Mouse (Mus musculus) small intestine, adult 2 months (tissue): ENCODE results near the gene Ap2a2. TPM values are rescaled to one million over a fixed set of nuclear protein-coding genes. Genes with fewer than 3 reads are reported as not detected.
"Not testable (repeated sequence)": the region's sequence is repeated elsewhere in the genome, so short reads cannot be mapped to it uniquely, and the experiment has no call there.

Experiments used
- H3K27ac ChIP-seq: fragments of 200-500 bp; 2 replicates; pipeline ENCODE4 v1.5.1; 2012; ENCODE audit warnings: low read depth, low read length, control low read depth, inconsistent platforms; ENCODE audit not compliant: insufficient read depth
- H3K27me3 ChIP-seq: fragments of 200-500 bp; 2 replicates; pipeline ENCODE4 v1.6.1; 2012; ENCODE audit warnings: mild to moderate bottlenecking, moderate library complexity, low read length, inconsistent platforms; ENCODE audit not compliant: control insufficient read depth, insufficient read depth
- H3K36me3 ChIP-seq: fragments of 200-500 bp; 2 replicates; pipeline ENCODE4 v1.6.1; 2012; ENCODE audit warnings: mild to moderate bottlenecking, low read length, control low read depth, inconsistent platforms; ENCODE audit not compliant: control insufficient read depth, insufficient read depth
- H3K4me1 ChIP-seq: fragments of 200-500 bp; 2 replicates; pipeline ENCODE4 v1.6.1; 2012; ENCODE audit warnings: low read length, inconsistent platforms, mixed read lengths; ENCODE audit not compliant: control insufficient read depth, insufficient read depth, insufficient read length
- H3K4me3 ChIP-seq: fragments of 200-500 bp; 2 replicates; pipeline ENCODE4 v1.5.1; 2012; ENCODE audit warnings: low read depth, mild to moderate bottlenecking, control low read depth, inconsistent platforms, low read length, moderate library complexity
- CTCF ChIP-seq: fragments of 200-500 bp; IDR thresholded peaks from 2 replicates; pipeline ENCODE4 v1.5.1; 2012; ENCODE audit warnings: low read depth, mild to moderate bottlenecking, control low read depth, inconsistent platforms, low read length, moderate library complexity, mixed read lengths; ENCODE audit not compliant: insufficient replicate concordance, insufficient read length; ENCODE audit errors: extremely low read depth
- POLR2A ChIP-seq: fragments of 200-500 bp; IDR thresholded peaks from 2 replicates; pipeline ENCODE4 v1.6.1; 2012; ENCODE audit warnings: low read depth, mild to moderate bottlenecking, control low read depth, inconsistent platforms, low read length, moderate library complexity
- WGBS: fragments of 180-500 bp; shearing (Covaris S2); methylation state at CpG from one replicate; pipeline ENCODE4 v1.1.7; 2018; 5-methylcytosine and 5-hydroxymethylcytosine counted together
- polyA plus RNA-seq: library from polyadenylated mRNA; depleted of rRNA; stranded (reverse); fragments of >200 nt; gene quantifications from 2 replicates; pipeline ENCODE4 v1.2.3, GENCODE M21; 2012

Ap2a2 gene
- polyA plus RNA-seq, 1 experiment = 109 TPM

GRCm38 (mm10) chr7:141614329-141614832 is 52.4 kb downstream of the Ap2a2 start:
- Histone ChIP-seq H3K27ac (peak overlapping the region; percentile 51), H3K36me3 (peaks cover 77% of the 10 kb centered on the region)

GRCm38 (mm10) chr7:141624214-141624613 is 62.2 kb downstream of the Ap2a2 start:
- peaks cover 64% of the 10 kb centered on the region for H3K36me3 ChIP-seq
- H3K27me3 ChIP-seq = no peaks in the 10 kb centered on the region
- H3K4me3 ChIP-seq = no peak overlapping the region
- no peak overlapping the region for H3K27ac ChIP-seq
- 87% methylated on average over 2 of the region's 2 CpGs for WGBS
- H3K4me1 ChIP-seq = peaks cover 3% of the 10 kb centered on the region; the same call in 1 of the 2 replicates
- no peak for TF ChIP-seq CTCF
- TF ChIP-seq POLR2A = no peak

More at GRCm38 (mm10) chr7:141614329-141614832, 52.4 kb downstream of the Ap2a2 start:
- WGBS = 38% methylated on average over 5 of the region's 5 CpGs
- no peaks in the 10 kb centered on the region for H3K27me3 ChIP-seq
- peaks cover 26% of the 10 kb centered on the region for H3K4me1 ChIP-seq
- TF ChIP-seq CTCF (no peak), POLR2A (no peak)
- no peak overlapping the region for H3K4me3 ChIP-seq

GRCm38 (mm10) chr7:141625120-141625810 is 63.3 kb downstream of the Ap2a2 start:
- WGBS = 76% methylated on average over 6 of the region's 6 CpGs
- Histone ChIP-seq H3K4me3 (no peak overlapping the region), H3K27me3 (no peaks in the 10 kb centered on the region), H3K36me3 (peaks cover 66% of the 10 kb centered on the region), H3K27ac (no peak overlapping the region), H3K4me1 (peaks cover 3% of the 10 kb centered on the region; the same call in 1 of the 2 replicates)
- TF ChIP-seq POLR2A (no peak), CTCF (no peak)

GRCm38 (mm10) chr7:141628018-141628417 is 66.0 kb downstream of the Ap2a2 start:
- peaks cover 3% of the 10 kb centered on the region; the same call in 1 of the 2 replicates for H3K4me1 ChIP-seq
- TF ChIP-seq POLR2A (no peak), CTCF (no peak)
- no peaks in the 10 kb centered on the region for H3K27me3 ChIP-seq
- peaks cover 67% of the 10 kb centered on the region for H3K36me3 ChIP-seq
- no peak overlapping the region for H3K4me3 ChIP-seq
- H3K27ac ChIP-seq = no peak overlapping the region
- WGBS = 65% methylated on average over 2 of the region's 2 CpGs

GRCm38 (mm10) chr7:141629241-141629640 is 67.3 kb downstream of the Ap2a2 start:
- 83% methylated on average over 3 of the region's 3 CpGs for WGBS
- H3K4me1 ChIP-seq = peaks cover 3% of the 10 kb centered on the region; the same call in 1 of the 2 replicates
- peaks cover 64% of the 10 kb centered on the region for H3K36me3 ChIP-seq
- H3K27me3 ChIP-seq = no peaks in the 10 kb centered on the region
- TF ChIP-seq CTCF (no peak), POLR2A (no peak)
- H3K4me3 ChIP-seq = no peak overlapping the region
- no peak overlapping the region for H3K27ac ChIP-seq

- H3K4me3 ChIP-seq, H3K4me1 ChIP-seq, H3K27ac ChIP-seq, H3K36me3 ChIP-seq, H3K27me3 ChIP-seq: not testable (repeated sequence)
- WGBS = 94% methylated on average over 2 of the region's 3 CpGs
Measured at GRCm38 (mm10) chr7:141638077-141638476, 76.1 kb downstream of the Ap2a2 start.

- H3K4me1 ChIP-seq, H3K27me3 ChIP-seq, H3K36me3 ChIP-seq, H3K4me3 ChIP-seq, H3K27ac ChIP-seq: not testable (repeated sequence)
- 92% methylated on average over 6 of the region's 8 CpGs for WGBS
Measured at GRCm38 (mm10) chr7:141638513-141639334, 76.8 kb downstream of the Ap2a2 start.

- WGBS = 83% methylated on average over 5 of the region's 5 CpGs
- H3K4me1 ChIP-seq, H3K27ac ChIP-seq, H3K4me3 ChIP-seq, H3K36me3 ChIP-seq, H3K27me3 ChIP-seq: not testable (repeated sequence)
Measured at GRCm38 (mm10) chr7:141639335-141639890, 77.4 kb downstream of the Ap2a2 start.
